Mouse (Mus musculus): ENCODE measurements around the gene Tent5b. TPM values are rescaled to one million over a fixed set of nuclear protein-coding genes. Genes with fewer than 3 reads are reported as not detected.

Gene Tent5b
- under 1 TPM; 0.41 to 0.87 (median 0.69) TPM for total RNA-seq (2022)

GRCm38 (mm10) chr4:133479458-133480184 is at the start of gene Tent5b:
TSS of gene Tent5b (plus strand) at chr4:133480132.
- peak; percentile 99 to 100 for DNase-seq (ENCODE audit: low spot score in 2 of 2)

- no peak for DNase-seq (ENCODE audit: low spot score in 2 of 2)
Observed at GRCm38 (mm10) chr4:133431508-133431907, 48.4 kb upstream of the Tent5b start.

DNA sequence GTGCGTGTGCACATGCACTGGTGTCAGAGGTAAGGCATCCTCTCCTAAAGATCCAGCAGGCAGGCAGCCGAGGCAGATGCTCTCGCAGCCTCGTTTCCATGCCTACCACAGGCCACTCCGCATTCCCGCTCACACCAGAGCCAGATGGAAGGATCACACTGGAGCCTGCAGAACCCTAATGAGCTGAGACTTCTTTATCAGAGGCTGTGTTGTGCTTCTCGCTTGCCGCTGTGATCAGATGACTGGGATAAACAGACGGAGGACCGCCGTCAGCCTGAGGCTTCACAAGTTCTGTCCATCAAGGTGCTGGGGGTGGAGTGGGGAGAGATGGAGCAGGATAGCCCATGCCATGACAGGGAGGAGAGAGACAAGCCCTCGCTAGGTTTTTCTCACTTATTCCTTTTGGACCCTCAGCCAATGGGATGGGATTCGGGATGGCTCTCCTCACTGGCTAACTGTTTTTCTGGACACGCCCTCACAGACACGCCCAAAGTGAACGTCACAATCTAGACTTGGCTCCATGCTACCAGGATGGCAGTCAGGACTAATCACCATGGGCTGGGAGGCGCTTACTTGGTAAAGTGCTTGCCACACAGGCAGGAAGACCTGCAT is 47.3 kb upstream of the Tent5b start:
- no peak for DNase-seq (ENCODE audit: low spot score in 2 of 2)

DNA sequence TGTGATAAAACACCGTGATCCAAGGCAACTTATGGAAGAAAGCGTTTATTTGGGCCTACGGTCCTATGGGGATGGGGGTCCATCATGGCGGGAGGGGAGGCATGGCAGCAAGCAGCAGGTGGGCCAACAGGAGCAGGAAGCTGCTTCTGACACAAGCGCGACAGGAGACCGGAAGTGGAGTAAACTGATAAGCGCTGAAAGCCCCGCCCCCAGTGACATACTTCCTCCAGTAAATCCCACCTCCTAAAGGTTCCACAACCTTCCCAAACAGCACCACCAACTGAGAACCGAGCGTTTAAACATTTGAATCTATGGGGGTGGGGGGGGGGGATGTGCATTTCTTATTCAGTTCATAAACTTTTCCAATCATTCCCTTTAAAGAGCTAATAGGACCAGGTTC is 44.0 kb upstream of the Tent5b start:
- DNase-seq (ENCODE audit: low spot score in 2 of 2): no peak

- no peak for DNase-seq (ENCODE audit: low spot score in 2 of 2)
Observed at GRCm38 (mm10) chr4:133439460-133440376, 40.2 kb upstream of the Tent5b start.

- no peak for DNase-seq (ENCODE audit: low spot score in 2 of 2)
Observed at GRCm38 (mm10) chr4:133440377-133440795, 39.5 kb upstream of the Tent5b start.

DNA sequence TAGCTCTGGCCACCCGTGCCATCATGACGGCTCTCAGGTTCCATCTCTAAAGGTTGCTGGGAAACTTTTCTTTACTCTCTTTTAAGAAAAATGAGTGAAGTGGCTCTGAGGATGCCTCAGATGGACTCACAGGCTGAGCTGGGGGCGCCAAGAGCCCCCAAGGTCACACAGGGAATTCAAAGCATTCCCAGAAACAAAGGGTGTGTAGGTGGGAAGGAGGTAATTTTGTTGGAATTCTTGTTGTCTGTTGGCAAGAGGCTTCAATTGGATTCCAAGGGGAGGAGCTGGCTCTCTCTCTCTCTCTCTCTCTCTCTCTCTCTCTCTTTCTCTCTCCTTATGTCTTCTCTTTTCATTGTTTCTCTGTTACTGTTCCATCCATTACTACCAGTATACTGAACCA is 37.7 kb upstream of the Tent5b start:
- DNase-seq (ENCODE audit: low spot score in 2 of 2): no peak

DNA sequence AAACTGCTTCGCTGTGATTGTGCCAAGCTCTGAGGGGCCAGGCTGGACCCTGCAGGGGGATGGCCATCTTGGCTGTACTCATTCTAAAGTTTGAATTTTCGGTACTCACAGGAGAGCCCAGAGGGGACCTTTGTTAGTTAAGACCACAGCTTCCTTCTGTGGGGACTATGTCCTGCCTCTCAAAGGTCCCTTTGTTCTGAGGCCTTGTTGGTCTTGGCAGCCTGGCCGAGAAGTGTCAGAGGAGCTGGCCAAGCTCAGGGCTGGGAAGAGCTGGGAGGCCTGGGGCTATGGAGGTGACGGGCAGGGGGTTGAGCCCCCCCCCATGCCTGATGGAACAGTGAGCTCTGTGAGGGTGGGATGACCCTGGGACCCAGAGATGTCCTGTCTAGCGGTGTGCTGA is 36.8 kb upstream of the Tent5b start:
- DNase-seq (ENCODE audit: low spot score in 2 of 2): no peak

GRCm38 (mm10) chr4:133445727-133446126 is 34.2 kb upstream of the Tent5b start:
- DNase-seq (ENCODE audit: low spot score in 2 of 2): no peak

DNA sequence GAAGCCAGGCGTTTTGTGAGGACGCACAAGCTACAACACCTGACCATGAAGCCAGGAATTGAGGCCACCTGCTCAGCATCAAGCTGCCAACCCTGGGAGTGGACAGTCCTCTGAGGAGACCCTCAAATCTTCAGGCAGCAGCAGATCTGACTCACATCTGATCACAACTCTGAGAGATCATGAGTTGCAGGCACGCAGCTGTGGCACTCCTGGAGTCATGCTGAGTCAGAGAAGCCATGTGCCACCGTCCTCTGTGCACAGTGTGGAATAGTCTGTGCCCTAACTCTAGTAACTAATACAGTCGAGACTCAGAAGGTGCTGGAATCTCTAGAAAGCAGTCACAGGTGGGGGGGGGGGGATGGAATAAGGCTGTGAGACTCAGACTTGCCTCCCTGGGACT is 32.6 kb upstream of the Tent5b start:
- DNase-seq (ENCODE audit: low spot score in 2 of 2): no peak

GRCm38 (mm10) chr4:133447967-133448366 is 32.0 kb upstream of the Tent5b start:
- DNase-seq (ENCODE audit: low spot score in 2 of 2): no peak

DNA sequence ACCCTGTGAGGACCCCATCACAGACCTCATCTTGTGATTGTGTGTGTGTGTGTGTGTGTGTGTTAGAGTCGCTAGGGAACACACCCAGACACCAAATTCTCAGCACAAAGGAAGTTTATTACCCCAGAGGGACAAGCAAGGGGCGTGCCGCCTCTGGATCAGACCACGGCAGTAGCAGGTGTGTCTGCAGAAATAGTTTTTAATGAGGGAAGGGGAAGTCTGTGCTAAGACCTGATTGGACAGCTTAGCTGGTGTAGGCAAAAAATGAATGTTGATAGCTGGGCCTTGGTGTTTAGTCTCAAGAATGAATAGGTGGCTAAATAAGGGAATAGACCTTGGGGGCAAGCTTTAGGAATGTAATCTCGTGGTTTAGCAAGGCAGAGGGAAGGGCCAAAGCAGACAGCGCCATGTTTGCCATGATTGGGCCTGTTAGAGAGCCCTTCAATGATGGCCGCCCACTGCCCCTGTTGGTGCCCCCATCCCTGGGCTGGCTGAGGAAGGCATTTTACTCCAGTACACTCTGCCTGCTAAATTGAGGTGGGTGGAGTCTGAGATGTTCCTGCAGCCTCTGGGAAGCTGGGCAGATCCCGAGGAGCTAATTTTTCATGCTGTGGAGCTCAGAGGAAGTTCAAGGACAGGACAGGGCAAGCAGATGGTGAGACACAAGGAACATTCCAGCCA is 31.1 kb upstream of the Tent5b start:
- no peak for DNase-seq (ENCODE audit: low spot score in 2 of 2)

DNA sequence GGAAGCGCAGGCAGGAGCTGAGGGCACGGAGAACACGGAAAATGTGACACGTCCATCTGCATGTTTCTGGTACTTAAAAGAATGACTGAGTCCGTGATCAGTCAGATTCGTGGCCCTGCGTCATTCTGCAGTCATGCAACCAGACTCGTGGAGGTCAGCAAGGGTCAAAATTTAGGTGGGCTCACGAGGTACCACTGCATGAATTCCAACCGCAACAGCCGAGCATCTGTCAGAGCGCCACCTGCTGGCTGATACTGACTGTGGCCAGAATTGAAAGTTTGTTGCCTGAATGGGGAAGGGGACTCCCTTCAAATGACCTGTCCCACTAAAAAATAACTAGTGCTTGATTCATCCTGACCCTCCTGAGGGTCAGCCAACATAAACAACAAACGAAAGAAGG is 30.2 kb upstream of the Tent5b start:
- DNase-seq (ENCODE audit: low spot score in 2 of 2): peak in 1 of 2 experiments; percentile 28

DNA sequence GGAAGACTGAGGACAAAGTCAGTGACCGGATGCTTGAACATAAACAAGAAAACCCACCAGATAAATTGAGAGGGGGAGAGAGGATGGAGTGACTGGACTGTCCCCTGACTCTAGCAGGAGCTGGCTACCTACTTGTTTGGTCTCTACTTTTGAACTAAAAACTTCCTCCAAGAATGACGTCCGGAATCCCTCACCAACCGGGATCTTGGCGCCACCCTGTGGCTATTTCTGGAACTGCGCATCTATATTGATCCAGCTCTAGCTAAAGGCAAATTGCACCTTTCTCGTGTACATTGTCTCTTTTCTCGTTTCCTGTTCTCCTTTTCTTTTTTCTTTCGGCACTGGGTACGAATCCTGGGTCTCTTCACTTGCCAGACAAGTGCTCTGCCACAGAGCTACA is 28.4 kb upstream of the Tent5b start:
- DNase-seq (ENCODE audit: low spot score in 2 of 2): peak; percentile 67 to 74

DNA sequence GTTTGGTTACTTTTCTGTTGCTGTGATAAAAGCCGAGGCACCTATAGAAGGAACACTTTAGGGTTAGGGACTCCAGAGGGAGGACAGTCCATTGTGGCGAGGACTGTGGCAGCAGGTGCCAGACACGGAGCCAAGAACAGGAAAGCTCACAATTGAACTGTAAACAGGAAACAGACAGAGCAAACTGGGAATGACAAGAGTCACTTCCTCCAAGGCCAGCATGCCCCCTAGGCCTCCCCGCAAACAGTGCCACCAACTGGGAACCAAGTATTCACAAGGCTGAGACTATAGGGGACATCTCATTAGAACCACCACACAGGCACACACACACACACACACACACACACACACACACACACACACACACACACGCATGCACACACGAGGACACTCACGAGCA is 27.5 kb upstream of the Tent5b start:
- no peak for DNase-seq (ENCODE audit: low spot score in 2 of 2)

GRCm38 (mm10) chr4:133458044-133458443 is 21.9 kb upstream of the Tent5b start:
- DNase-seq (ENCODE audit: low spot score in 2 of 2): no peak

DNA sequence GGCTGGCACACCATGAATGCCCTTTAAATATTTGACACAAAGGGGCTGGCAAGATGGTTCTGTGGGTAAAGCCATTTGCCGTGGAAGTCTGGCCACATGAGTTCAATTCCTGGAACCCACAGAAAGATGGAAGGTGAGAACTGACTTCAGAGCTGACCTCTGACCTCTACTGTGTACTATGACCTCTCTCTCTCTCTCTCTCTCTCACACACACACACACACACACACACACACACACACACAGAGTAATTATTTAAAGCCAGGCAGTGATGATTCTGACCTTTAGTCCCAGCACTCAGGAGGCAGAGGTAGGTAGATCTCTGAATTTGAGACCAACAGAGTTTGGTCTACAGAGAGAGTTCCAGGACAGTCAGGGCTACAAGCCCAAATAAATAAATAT is 19.9 kb upstream of the Tent5b start:
- DNase-seq (ENCODE audit: low spot score in 2 of 2): no peak

- DNase-seq (ENCODE audit: low spot score in 2 of 2): no peak
Observed at GRCm38 (mm10) chr4:133460796-133461325, 19.1 kb upstream of the Tent5b start.

DNA sequence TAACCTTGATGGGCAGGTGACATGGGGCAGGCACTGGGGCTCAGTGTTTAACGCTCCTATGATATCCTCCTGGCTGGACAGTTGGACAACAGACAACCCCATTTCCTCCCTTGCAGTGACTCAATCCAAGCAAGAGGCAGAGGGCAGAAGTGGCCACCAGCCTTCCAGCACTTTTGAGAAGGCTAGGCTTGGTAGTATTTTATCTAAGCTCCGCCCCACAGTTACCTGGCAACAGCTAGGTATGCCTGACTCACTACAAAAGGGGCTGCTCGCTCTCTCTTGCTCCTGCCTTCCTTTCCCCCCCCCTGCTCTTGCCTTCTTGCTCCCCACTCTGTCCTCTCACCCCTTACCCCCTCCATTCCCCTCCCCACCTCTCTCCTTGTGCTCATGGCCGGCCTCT is 18.6 kb upstream of the Tent5b start:
- DNase-seq (ENCODE audit: low spot score in 2 of 2): no peak

GRCm38 (mm10) chr4:133463184-133463583 is 16.7 kb upstream of the Tent5b start:
- no peak for DNase-seq (ENCODE audit: low spot score in 2 of 2)

- peak; percentile 72 to 83 for DNase-seq (ENCODE audit: low spot score in 2 of 2)
Observed at GRCm38 (mm10) chr4:133468080-133468479, 11.9 kb upstream of the Tent5b start.
